Mouse (Mus musculus) brain, embryonic 14.5 days (tissue): ENCODE measurements at regions not wholly inside any gene's neighbourhood (a gene's known extent, or its start where the extent isn't known, plus 50 kb on each side); places are given as distances from the start of the nearest gene placed in this dataset.

Source experiments
- DNase-seq: peaks from one replicate; pipeline ENCODE4 v3.0.0-alpha.2; 2011; ENCODE audit warnings: low read depth
- CTCF ChIP-seq: fragments of 200-500 bp; IDR thresholded peaks from 2 replicates; pipeline ENCODE4 v1.5.1; 2012; ENCODE audit warnings: inconsistent platforms, mild to moderate bottlenecking, moderate library complexity, borderline replicate concordance; ENCODE audit not compliant: insufficient read depth, insufficient read length; ENCODE audit errors: extremely low read depth
- POLR2A ChIP-seq: fragments of 200-500 bp; IDR thresholded peaks from 2 replicates; pipeline ENCODE4 v1.6.1; 2012; ENCODE audit warnings: mild to moderate bottlenecking, inconsistent platforms, borderline replicate concordance; ENCODE audit not compliant: poor library complexity, insufficient read depth, insufficient read length, severe bottlenecking; ENCODE audit errors: extremely low read depth

- TF ChIP-seq CTCF (no peak), POLR2A (no peak)
- DNase-seq: peak; percentile 28
Measured at GRCm38 (mm10) chr3:78412669-78413419, 873.5 kb downstream of the Rapgef2 start.

GRCm38 (mm10) chr3:78411395-78411794 is 874.9 kb downstream of the Rapgef2 start:
- no peak for DNase-seq
- TF ChIP-seq POLR2A (no peak), CTCF (no peak)

DNA sequence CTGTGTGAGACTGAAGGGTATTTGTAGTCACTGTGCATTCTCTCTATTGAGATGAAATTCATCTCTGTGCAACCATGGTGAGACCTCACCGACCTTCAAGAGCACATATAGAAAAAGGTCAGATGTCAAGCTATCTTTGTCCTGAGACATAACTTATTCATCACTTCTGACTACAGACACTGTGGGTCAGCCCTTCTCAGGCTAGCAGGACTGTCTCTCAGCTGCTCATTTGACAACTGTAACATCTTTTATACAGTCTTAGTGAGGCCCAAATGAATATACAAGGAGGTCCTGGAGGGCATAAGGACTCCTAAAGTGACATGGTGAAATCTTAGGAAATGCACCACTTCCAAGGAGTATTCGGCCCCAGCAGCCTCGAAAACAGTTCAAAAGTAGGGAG is 877.1 kb downstream of the Rapgef2 start:
- DNase-seq: no peak
- TF ChIP-seq CTCF (no peak), POLR2A (no peak)

GRCm38 (mm10) chr3:78405760-78406467 is 880.4 kb downstream of the Rapgef2 start:
- peak; percentile 65 for DNase-seq
- TF ChIP-seq POLR2A: no peak
- no peak for TF ChIP-seq CTCF

GRCm38 (mm10) chr3:78358377-78358776 is 927.9 kb downstream of the Rapgef2 start:
- TF ChIP-seq POLR2A (no peak), CTCF (peak; percentile 58; the same call in 1 of the 2 replicates)
- DNase-seq: peak; percentile 91

- TF ChIP-seq CTCF: no peak
- no peak for TF ChIP-seq POLR2A
- no peak for DNase-seq
Measured at GRCm38 (mm10) chr3:78339891-78340290, 946.4 kb downstream of the Rapgef2 start.

DNA sequence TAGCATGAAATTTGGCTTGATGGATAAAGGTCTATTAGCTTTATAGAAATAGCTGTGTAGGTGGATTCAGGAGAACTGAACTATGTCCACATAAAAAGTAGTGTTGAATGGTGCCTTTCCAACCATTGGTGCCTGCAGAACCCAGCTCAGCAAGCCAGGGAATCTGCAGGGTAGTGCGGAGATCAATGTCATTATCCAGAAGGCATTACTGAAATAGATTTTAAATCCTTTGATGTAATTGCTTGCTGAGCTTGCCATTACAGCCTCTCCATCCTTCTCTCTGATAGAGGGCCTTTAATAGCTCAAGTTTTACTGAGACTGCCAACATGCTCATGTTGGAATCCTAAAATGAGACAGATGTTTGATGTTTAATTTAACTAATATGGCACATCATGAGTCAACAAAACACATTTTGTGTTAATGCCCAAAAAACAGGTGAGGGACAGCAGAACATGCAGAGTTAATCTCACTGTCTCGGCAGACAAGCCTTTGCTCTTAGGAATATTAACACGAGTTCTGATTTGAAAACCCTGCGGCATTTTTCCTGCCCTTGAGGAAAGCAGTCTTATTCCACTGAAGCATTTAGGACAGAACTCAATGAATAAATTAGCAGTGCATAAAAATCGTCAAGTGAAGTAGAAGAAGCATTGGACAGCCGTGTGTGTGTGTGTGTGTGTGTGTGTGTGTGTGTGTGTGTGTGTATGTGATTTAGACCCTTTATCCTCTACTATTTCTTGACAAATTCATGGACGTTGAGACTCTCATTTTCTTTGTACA is 974.5 kb downstream of the Rapgef2 start:
- DNase-seq: peak; percentile 72
- TF ChIP-seq CTCF: no peak

DNA sequence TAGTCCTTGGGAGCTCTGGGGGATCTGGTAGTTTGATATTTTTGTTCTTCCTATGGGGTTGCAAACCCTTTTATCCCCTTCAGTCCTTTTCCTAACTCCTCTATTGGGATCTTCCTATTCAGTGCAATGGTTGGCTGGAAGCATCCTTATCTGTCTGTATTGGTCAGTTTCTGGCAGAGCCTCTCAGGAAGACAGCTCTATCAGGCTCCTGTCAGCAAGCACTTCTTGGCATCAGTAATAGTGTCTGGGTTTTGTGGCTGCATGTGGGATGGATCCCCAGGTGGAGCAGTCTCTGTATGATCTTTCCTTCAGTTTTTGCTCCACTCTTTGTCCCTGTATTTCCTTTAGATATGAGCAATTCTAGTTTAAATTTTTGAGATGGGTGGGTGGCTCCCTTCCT is 985.8 kb downstream of the Rapgef2 start:
- DNase-seq: no peak
- TF ChIP-seq POLR2A: no peak
- no peak for TF ChIP-seq CTCF

DNA sequence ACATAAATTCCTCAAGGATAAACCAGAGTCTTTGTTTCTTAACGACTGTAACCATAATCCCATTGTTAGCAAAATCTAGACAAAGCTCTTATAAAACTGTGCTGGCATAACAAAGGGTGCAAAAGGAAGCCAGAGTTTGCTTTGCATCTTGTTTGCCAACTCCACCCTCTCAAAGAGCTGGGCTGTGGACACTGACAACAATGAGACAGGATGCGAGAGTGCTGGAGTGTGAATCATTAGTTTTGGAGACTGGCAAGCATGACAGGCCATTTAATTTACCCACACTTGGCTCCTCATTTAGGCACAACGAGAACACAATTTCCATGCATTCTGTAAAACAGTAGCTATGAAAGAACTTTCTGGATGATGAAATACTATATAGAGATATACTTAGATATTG is 994.4 kb downstream of the Rapgef2 start:
- peak; percentile 59 for DNase-seq
- no peak for TF ChIP-seq POLR2A

GRCm38 (mm10) chr3:78284071-78284470 is 1002.2 kb downstream of the Rapgef2 start:
- no peak for TF ChIP-seq CTCF
- TF ChIP-seq POLR2A: no peak
- no peak for DNase-seq

DNA sequence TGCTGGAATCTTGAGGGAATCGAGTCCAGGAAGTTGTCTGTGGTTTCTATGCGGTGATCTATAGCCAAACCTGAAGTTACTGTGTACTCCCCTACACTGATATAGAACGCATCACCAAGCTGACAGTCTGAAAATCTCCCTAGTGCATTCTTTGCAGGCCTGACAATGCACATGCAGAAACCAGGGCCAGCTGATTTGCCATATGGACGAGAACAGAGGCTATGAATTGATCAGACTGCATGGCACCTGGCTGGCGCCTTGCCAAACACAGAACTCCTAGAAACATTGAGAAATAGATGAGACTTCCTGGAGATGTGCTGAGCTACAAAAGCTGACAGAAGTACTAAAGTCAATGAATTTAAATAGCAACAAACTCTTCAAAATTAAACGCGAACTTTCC is 1049.4 kb downstream of the Rapgef2 start:
- TF ChIP-seq CTCF: no peak
- no peak for TF ChIP-seq POLR2A
- DNase-seq: peak; percentile 39

GRCm38 (mm10) chr3:78209729-78210128 is 1076.6 kb downstream of the Rapgef2 start:
- no peak for DNase-seq
- TF ChIP-seq CTCF (no peak), POLR2A (no peak)

DNA sequence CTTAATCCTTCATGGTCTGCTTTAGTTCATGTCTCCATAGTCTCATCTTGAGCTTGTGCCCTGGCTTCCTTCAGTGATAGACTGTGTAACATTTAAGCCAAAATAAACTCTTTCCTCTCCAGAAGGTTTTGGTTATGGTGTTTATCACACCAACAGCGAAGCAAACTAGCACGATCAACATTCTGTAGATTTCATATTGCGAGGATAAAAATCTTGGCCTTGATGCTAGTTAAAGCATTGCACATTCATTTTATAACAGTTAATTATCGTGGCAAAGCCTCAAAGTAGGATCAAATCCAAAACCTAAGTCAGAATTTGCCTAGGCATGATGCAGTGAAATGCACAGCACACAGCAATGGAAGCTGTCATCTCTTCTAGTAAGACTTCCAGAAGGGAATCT is 1123.7 kb downstream of the Rapgef2 start:
- TF ChIP-seq POLR2A (no peak), CTCF (no peak)

More for the DNA sequence above, 1123.7 kb downstream of the Rapgef2 start:
- peak; percentile 68 for DNase-seq
